Mouse (Mus musculus) bone marrow macrophage, adult 2 months (primary cell): ENCODE data around the gene Rhof. TPM values are rescaled to one million over a fixed set of nuclear protein-coding genes. Genes with fewer than 3 reads are reported as not detected.

Source experiments
- H3K27ac ChIP-seq: 2 replicates; pipeline ENCODE4 v1.5.1; 2012; ENCODE audit warnings: low read depth, low read length; ENCODE audit not compliant: insufficient read depth
- H3K4me1 ChIP-seq: 2 replicates; pipeline ENCODE4 v1.6.1; 2012; ENCODE audit warnings: low read length; ENCODE audit not compliant: control insufficient read depth, insufficient read depth
- H3K4me3 ChIP-seq: 2 replicates; pipeline ENCODE4 v1.5.1; 2012; ENCODE audit warnings: mild to moderate bottlenecking, low read length, moderate library complexity; ENCODE audit not compliant: insufficient read depth
- CTCF ChIP-seq: IDR thresholded peaks from 2 replicates; pipeline ENCODE4 v1.5.1; 2012; ENCODE audit warnings: low read depth, mild to moderate bottlenecking, low read length, moderate library complexity
- POLR2A ChIP-seq: IDR thresholded peaks from 2 replicates; pipeline ENCODE4 v1.6.1; 2012; ENCODE audit warnings: mild to moderate bottlenecking, low read depth, low read length, borderline replicate concordance
- polyA plus RNA-seq: library from polyadenylated mRNA; stranded (reverse); fragments of >200 nt; gene quantifications from 2 replicates; pipeline ENCODE4 v1.2.4, GENCODE M21; 2012; ENCODE audit not compliant: missing spikeins, insufficient read depth, insufficient read length

The Rhof gene
- polyA plus RNA-seq, 1 experiment = 1.8 TPM

GRCm38 (mm10) chr5:123142161-123143157, 10.0 kb upstream of the Rhof start, which contains the start of gene Setd1b:
TSS of gene Setd1b (plus strand) at chr5:123142193.
- H3K4me1 ChIP-seq = peaks cover 5% of the 10 kb centered on the region
- TF ChIP-seq CTCF (no peak), POLR2A (no peak)
- H3K27ac ChIP-seq = peak within 1 kb of the TSS; percentile 96
- H3K4me3 ChIP-seq = peak within 1 kb of the TSS; percentile 67

GRCm38 (mm10) chr5:123141555-123142160, 9.2 kb upstream of the Rhof start:
- Histone ChIP-seq H3K4me1 (peaks cover 7% of the 10 kb centered on the region), H3K27ac (peak overlapping the region; percentile 96), H3K4me3 (peak overlapping the region; percentile 67)
- no peak for TF ChIP-seq POLR2A
- TF ChIP-seq CTCF = no peak

- Histone ChIP-seq H3K4me3 (peak overlapping the region; percentile 67), H3K27ac (peak overlapping the region; percentile 96), H3K4me1 (peaks cover 7% of the 10 kb centered on the region)
- TF ChIP-seq POLR2A (peak; percentile 60; the same call in 1 of the 2 replicates), CTCF (no peak)
Observed at GRCm38 (mm10) chr5:123140694-123141554, 8.4 kb upstream of the Rhof start.

- Histone ChIP-seq H3K4me3 (peak overlapping the region; percentile 73), H3K27ac (peak overlapping the region; percentile 99), H3K4me1 (peaks cover 7% of the 10 kb centered on the region)
- TF ChIP-seq CTCF (no peak), POLR2A (no peak)
Observed at GRCm38 (mm10) chr5:123139722-123140627, 7.5 kb upstream of the Rhof start.

GRCm38 (mm10) chr5:123138953-123139721, 6.6 kb upstream of the Rhof start:
- Histone ChIP-seq H3K27ac (peak overlapping the region; percentile 99), H3K4me1 (peaks cover 9% of the 10 kb centered on the region), H3K4me3 (peak overlapping the region; percentile 73)
- TF ChIP-seq POLR2A (no peak), CTCF (no peak)

GRCm38 (mm10) chr5:123138230-123138911, 5.9 kb upstream of the Rhof start:
- Histone ChIP-seq H3K4me1 (peaks cover 9% of the 10 kb centered on the region), H3K27ac (peak overlapping the region; percentile 99), H3K4me3 (peak overlapping the region; percentile 73)
- TF ChIP-seq POLR2A = no peak
- TF ChIP-seq CTCF = no peak

GRCm38 (mm10) chr5:123137910-123138229, 5.4 kb upstream of the Rhof start:
- H3K4me1 ChIP-seq = peaks cover 12% of the 10 kb centered on the region
- peak overlapping the region; percentile 53 for H3K4me3 ChIP-seq
- TF ChIP-seq POLR2A (no peak), CTCF (no peak)
- peak overlapping the region; percentile 97 for H3K27ac ChIP-seq
